Mouse (Mus musculus): ENCODE data around the gene Phex. TPM values are rescaled to one million over a fixed set of nuclear protein-coding genes. Genes with fewer than 3 reads are reported as not detected.

Phex gene
- total and polyA plus RNA-seq, 3 experiments = 0.01 to 0.12 TPM; not detected in 1

DNA sequence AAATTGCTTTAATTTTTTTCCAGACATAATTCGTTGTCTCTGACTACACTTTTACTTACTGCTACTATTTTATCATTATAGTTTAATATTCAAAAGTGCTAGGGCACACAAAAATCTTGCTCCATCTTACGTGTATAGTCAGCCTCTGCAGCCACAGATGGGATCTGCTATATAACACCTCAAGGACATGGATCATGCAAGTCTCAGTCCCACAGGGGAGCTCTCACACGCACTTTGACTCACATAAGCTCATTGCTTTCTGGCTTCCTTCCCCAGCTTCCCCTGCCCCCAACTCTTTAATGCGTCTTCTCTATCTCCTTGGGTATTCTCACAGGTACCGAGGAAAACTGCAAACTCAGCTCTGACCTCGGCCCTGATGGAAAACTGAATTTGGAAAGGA is 10.2 kb downstream of the Phex start:
- Histone ChIP-seq H3K4me3 (ENCODE audit: control insufficient read depth in 1 of 2, insufficient read depth in 1 of 2, low read depth in 2 of 2, low read length in 2 of 2) (no peak overlapping the region), H3K4me1 (ENCODE audit: control insufficient read depth in 1 of 2, insufficient read depth in 2 of 2, low read length in 2 of 2) (no peaks in the 10 kb centered on the region), H3K27me3 (ENCODE audit: control insufficient read depth in 1 of 2, insufficient read depth in 2 of 2, low read length in 2 of 2) (no peaks in the 10 kb centered on the region), H3K36me3 (ENCODE audit: control insufficient read depth in 1 of 2, insufficient read depth in 2 of 2, low read length in 2 of 2) (no peaks in the 10 kb centered on the region), H3K9ac (ENCODE audit: control insufficient read depth, low read depth, low read length, poor library complexity, severe bottlenecking) (no peak overlapping the region), H3K79me2 (ENCODE audit: control insufficient read depth, insufficient read depth, low read length, poor library complexity) (no peaks in the 10 kb centered on the region), H3K27ac (ENCODE audit: control insufficient read depth, low read depth, low read length) (no peak overlapping the region), H3K9me3 (replicated peaks; ENCODE audit: insufficient read depth, low read length) (no peaks in the 10 kb centered on the region)
- no peak for DNase-seq (ENCODE audit: low read depth, low spot score)
- no peak for TF ChIP-seq EP300 (IDR thresholded peaks at IDR 0.05; ENCODE audit: low read depth in 1 of 2, low read length in 2 of 2)
- TF ChIP-seq TCF12 (IDR thresholded peaks at IDR 0.05; ENCODE audit: low read depth, low read length) = no peak
- no peak for TF ChIP-seq POLR2A (IDR thresholded peaks at IDR 0.05; ENCODE audit: control insufficient read depth in 1 of 2, insufficient read depth in 1 of 2, low read depth in 1 of 2, low read length in 2 of 2, poor library complexity in 1 of 2)
- TF ChIP-seq HCFC1 (IDR thresholded peaks at IDR 0.05; ENCODE audit: low read depth, low read length) = no peak
- TF ChIP-seq RCOR1 (IDR thresholded peaks at IDR 0.05; ENCODE audit: low read depth, low read length) = no peak
- TF ChIP-seq CHD1 (IDR thresholded peaks at IDR 0.05; ENCODE audit: low read depth, low read length) = no peak
- TF ChIP-seq ELF1 (IDR thresholded peaks at IDR 0.05; ENCODE audit: low read depth, low read length) = no peak
- TF ChIP-seq POLR2AphosphoS2 (IDR thresholded peaks at IDR 0.05; ENCODE audit: low read length) = no peak

DNA sequence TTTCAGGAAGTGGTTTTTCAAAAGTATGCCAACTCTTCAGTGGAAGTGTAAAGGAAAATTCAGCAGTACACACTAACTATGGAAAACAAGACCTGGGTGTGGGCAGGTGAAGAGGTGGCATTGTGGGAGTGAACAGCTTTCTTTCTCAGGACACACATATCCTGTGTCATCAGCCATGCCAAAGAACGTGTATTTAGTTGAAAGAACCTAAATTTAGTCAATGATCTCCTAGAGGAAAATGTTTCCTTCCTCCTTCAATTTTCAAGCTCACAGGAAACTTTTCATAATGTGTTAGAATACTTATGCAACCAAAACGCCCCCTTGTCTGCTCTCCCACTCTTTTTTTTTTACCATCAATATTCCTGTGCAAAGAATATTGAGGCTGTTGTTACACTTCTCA is 23.9 kb downstream of the Phex start:
- Histone ChIP-seq H3K9ac (ENCODE audit: control insufficient read depth, low read depth, low read length, poor library complexity, severe bottlenecking) (no peak overlapping the region), H3K36me3 (ENCODE audit: control insufficient read depth in 1 of 2, insufficient read depth in 2 of 2, low read length in 2 of 2) (no peaks in the 10 kb centered on the region), H3K27me3 (ENCODE audit: control insufficient read depth in 1 of 2, insufficient read depth in 2 of 2, low read length in 2 of 2) (no peaks in the 10 kb centered on the region), H3K79me2 (ENCODE audit: control insufficient read depth, insufficient read depth, low read length, poor library complexity) (no peaks in the 10 kb centered on the region), H3K4me3 (ENCODE audit: control insufficient read depth in 1 of 2, insufficient read depth in 1 of 2, low read depth in 2 of 2, low read length in 2 of 2) (no peak overlapping the region), H3K4me1 (ENCODE audit: control insufficient read depth in 1 of 2, insufficient read depth in 2 of 2, low read length in 2 of 2) (no peaks in the 10 kb centered on the region), H3K9me3 (replicated peaks; ENCODE audit: insufficient read depth, low read length) (no peaks in the 10 kb centered on the region), H3K27ac (ENCODE audit: control insufficient read depth, low read depth, low read length) (no peak overlapping the region)
- TF ChIP-seq POLR2AphosphoS5 (IDR thresholded peaks at IDR 0.05; ENCODE audit: borderline replicate concordance, low read depth, low read length) = no peak
- no peak for TF ChIP-seq BHLHE40 (IDR thresholded peaks at IDR 0.05; ENCODE audit: borderline replicate concordance, low read depth, low read length)
- TF ChIP-seq POLR2AphosphoS2 (IDR thresholded peaks at IDR 0.05; ENCODE audit: low read length) = no peak
- no peak for TF ChIP-seq MAX (IDR thresholded peaks at IDR 0.05; ENCODE audit: low read length)
- no peak for TF ChIP-seq KAT2A (conservative IDR thresholded peaks at IDR 0.05; ENCODE audit: low read depth, low read length)
- no peak for TF ChIP-seq ZMIZ1 (IDR thresholded peaks at IDR 0.05; ENCODE audit: low read depth, low read length)
- no peak for TF ChIP-seq NRF1 (IDR thresholded peaks at IDR 0.05; ENCODE audit: insufficient read depth, low read depth, low read length, poor library complexity, severe bottlenecking)
- TF ChIP-seq ZC3H11A (IDR thresholded peaks at IDR 0.05; ENCODE audit: low read depth, low read length) = no peak
- TF ChIP-seq E2F4 (IDR thresholded peaks at IDR 0.05; ENCODE audit: borderline replicate concordance, low read depth, low read length) = no peak
- no peak for TF ChIP-seq RCOR1 (IDR thresholded peaks at IDR 0.05; ENCODE audit: low read depth, low read length)
- no peak for TF ChIP-seq CTCF (IDR thresholded peaks at IDR 0.05 in 2 of 3, conservative IDR thresholded peaks at IDR 0.05 in 1 of 3; ENCODE audit: control insufficient read depth in 1 of 3, insufficient read depth in 1 of 3, low read depth in 2 of 3, low read length in 3 of 3, poor library complexity in 1 of 3, severe bottlenecking in 1 of 3)
- TF ChIP-seq SMC3 (IDR thresholded peaks at IDR 0.05; ENCODE audit: low read depth, low read length) = no peak
- TF ChIP-seq TCF12 (IDR thresholded peaks at IDR 0.05; ENCODE audit: low read depth, low read length) = no peak
- no peak for TF ChIP-seq MEF2A (IDR thresholded peaks at IDR 0.05; ENCODE audit: extremely low read depth, insufficient replicate concordance, low read depth, low read length, poor library complexity, severe bottlenecking)
- TF ChIP-seq HCFC1 (IDR thresholded peaks at IDR 0.05; ENCODE audit: low read depth, low read length) = no peak
- no peak for TF ChIP-seq ZKSCAN1 (IDR thresholded peaks at IDR 0.05; ENCODE audit: low read depth, low read length)
- TF ChIP-seq SIN3A (IDR thresholded peaks at IDR 0.05; ENCODE audit: low read length) = no peak
- TF ChIP-seq TAL1 (IDR thresholded peaks at IDR 0.05; ENCODE audit: low read length) = no peak
- no peak for TF ChIP-seq ETS1 (IDR thresholded peaks at IDR 0.05; ENCODE audit: low read depth, low read length)
- no peak for DNase-seq (ENCODE audit: low read depth, low spot score)
